Mouse (Mus musculus) MEL-GATA-1-ER (cell line): ENCODE data around the gene Saa4.
"Not testable (repeated sequence)": the region's sequence is repeated elsewhere in the genome, so short reads cannot be mapped to it uniquely, and the experiment has no call there.

Experiments used
- DNase-seq: peaks from one replicate; pipeline ENCODE4 v3.0.0-alpha.2; 2012; ENCODE audit warnings: low read depth; ENCODE audit errors: extremely low read depth

The Saa4 gene

DNA sequence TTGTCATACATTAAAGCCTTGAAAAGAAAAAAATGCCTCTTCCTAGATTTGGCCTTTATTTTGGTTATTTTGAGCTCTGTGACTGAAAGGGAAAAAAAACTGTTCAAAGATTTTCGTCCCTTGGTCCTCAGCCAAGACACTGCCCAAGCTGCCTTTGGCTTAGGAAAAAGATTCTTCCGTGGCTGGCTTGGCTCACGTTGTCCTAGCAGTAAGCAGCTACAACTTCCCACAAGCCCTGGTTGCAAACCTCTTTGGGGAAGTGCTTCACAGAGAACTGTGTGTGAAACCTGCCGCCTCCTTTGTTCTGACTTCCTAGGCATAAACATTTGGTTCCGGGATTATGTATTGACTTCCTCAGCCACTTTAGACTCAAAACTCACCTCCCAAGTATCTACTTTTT lies 15.5 kb downstream of the Saa4 start:
- DNase-seq, result no peak

DNA sequence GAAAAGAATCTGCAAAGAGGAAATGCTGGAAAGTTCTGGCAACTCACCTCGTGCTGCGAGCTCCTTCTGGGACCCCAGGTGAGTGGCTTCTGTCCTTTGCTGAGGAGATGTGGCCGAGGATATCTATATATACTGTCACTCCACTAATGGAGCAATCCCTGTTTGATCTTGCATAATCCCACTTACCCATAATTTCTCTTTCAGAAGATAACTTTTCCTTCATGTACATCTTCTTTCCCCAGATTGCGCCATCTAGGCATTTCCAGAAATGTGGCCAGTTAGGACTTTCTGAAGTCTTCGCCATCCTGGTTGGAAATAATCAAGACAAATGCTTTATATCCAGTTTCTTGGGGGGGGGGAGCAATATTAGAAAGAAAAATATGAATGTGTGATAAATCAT lies 16.8 kb downstream of the Saa4 start, which contains the start of gene Saa3:
Gene Saa3 (minus strand): TSS at position 101 of the 400 bp plus-strand sequence.
- no peak for DNase-seq

DNA sequence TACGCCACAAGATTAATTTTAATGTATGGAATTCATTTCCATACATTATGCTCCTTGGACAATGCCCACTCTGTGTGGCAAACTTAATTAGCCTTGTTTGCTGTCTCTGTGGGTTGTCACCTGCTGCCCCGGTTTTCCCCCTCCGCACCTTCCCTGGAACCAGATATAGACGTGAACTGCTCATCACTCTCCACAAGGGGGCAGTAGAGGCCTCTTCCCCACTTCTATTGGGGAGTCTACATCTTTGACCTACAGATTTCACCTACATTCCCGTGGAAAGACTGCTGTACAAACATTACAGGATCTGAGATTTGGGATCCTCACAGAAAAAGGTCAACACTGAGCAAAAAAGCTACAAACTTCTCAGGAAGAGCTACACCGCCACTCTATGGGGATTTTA lies 17.9 kb downstream of the Saa4 start:
- no peak for DNase-seq

DNA sequence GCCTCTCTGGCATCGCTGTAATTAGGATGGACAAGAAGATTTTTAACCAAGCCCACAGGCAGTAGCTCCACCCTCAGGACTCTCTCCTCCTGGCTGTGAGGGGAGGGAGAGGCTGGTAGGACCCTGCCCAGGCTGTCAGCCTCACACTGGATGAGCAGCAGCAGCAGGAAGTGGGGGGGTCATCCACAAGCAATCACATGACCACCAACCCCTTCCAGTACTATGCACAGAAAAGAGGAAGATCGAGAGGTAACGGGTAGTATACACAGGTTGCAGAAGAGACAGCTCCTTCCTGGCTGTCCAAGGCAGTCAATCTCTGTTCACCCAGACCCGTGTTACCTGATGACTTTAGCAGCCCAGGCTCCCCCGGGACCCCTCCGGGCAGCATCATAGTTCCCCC lies 20.2 kb downstream of the Saa4 start:
- DNase-seq, result no peak

DNA sequence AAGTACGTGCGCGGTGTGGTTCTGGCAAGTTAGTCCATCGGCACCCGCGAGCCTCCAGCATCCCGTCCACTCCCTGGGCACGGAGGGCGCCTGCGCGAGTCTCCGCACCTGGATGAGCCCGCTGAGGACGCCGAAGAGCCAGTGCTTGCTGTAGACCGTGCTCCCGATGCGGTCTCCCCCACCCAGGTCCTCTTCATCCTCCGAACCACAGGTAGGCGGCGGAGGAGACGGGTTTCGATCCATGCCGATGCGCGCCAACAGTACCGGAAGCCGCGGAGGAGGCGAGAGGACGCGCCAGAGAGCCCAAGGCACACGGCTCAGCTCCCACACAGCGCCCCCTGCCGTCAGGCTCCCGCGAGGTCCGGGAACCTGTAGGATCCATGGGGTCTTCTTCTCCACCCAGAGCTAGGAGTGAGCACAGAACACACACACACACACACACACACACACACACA lies 22.0 kb downstream of the Saa4 start, which contains the start of gene Saal1:
Gene Saal1 (minus strand): TSS at position 291 of the 455 bp plus-strand sequence.
- peak; percentile 71 for DNase-seq

DNA sequence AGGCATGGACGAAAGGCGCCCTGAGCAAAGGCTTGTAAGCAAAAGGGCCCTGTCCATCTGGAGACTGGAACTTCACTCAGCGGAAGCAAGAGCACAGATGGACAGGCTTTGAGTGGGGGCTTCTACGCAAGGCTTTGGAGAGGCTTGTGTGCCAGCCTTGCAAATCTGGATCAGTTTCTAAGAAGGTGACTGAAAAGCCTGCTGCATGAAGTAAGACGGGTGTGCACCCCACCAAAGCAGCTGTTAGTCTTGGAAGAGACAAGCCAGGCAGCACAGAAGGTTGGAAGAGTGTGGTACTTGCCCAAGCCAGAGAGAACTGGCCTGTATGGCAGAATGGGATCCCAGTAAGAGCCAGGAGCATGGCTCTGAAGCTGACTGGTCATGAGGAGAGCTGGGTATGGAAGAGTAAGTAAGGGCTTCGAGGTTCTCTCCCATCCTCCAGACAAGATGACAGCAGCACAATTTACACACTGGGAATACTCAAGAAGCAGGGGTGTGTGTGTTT lies 31.8 kb downstream of the Saa4 start:
- no peak for DNase-seq

DNA sequence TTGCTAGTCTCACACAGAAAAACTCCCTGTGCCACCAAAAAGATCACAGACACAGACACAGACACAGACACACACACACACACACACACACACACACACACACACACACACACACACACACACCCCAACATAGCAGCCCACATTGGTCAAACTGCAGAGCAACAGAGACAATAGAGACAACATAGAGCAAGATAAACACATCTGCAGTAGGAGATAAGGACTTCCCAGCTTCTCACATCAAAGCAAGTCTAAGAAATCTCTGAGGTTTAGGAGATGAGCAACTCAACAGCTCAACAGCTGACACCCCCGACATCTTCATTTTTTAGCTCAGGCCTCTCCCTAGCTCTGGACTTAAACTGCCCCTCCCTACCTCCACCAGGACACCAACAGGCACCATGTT lies 35.6 kb downstream of the Saa4 start:
- DNase-seq, result peak; percentile 70

DNA sequence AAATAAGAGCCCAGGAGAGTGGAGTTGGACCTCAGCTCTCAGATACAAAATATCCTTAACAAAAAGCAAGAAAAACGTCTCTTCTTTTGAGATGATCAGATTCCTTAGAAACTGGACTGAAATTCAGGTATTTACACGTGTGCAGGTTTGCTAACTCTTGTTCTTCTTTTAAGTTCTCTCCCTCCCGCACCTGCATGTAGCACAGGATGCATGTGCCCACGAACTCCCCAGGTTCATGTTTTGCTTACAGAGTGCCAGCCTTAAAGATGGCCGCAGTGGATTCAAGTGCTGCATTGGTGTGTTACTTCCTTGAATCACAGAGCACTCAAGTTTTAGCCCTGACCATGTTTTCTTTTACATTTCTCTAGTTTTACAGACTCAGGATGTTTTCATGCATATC lies 45.6 kb downstream of the Saa4 start:
- DNase-seq, result no peak

DNA sequence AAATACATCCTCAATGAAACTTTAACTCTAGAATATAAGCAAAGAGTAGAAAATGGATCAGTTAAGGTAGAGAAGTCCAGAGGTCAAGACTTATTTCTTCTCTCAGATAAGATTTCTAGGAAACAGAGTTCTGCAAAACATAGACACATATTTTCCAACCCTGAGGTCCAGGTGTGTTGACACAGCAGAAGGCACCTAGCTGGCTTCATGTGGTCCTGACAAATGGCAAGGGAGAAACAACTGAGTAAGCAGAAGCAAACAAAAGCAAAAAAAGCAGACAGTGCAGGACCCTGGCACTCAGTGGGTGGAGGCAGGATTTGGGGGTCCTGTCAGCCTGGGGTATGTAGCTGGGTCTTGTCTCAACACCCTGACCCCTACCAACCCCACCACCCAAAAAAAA lies 51.7 kb downstream of the Saa4 start:
- DNase-seq, result no peak

DNA sequence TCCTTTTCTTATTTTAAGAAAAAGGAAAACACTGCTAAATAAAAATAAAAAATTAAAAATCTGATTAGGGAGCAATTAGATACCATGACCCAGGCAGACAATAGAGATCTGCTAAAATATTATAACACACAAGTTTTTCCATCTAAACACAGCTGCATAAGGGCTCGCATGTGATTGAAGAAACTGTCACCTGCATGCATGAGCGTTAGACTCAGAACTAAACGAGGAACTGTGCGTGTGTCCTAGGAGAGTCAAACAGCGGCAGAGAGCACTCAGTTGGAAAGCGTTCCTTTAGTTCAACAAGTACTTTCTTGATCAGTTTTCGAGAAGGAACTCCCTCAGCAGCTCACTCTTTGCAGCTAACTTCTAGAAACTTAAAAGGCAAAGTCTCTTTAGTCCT lies 53.4 kb downstream of the Saa4 start:
- DNase-seq, result not testable (repeated sequence)

DNA sequence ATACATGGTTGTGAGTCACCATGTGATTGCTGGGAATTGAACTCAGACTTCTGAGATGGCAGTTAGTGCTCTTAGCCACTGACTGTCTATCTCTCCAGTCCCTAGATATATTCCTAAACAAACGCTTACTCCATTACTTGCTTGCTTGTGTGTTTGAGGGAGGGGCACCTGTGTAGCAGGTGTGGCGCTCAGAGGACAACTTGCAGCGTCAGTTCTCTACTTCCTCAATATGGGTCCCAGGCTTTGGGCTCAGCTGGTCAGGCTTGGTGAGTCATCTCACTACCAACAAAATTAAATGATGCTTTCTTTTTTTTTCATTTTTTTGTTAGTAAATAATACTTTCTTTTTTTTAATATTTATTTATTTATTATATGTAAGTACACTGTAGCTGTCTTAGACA lies 54.0 kb downstream of the Saa4 start:
- DNase-seq, result no peak
